Mouse (Mus musculus) heart, embryonic 10.5 days (tissue): ENCODE measurements at regions not wholly inside any gene's neighbourhood (a gene's known extent, or its start where the extent isn't known, plus 50 kb on each side); places are given as distances from the start of the nearest gene placed in this dataset.

Experiments used
- DNase-seq: peaks from one replicate; pipeline ENCODE4 v3.0.0-alpha.2; 2017; ENCODE audit warnings: low spot score
- H3K27ac ChIP-seq: fragments of 300-500 bp; sonication (generic); 2 replicates; pipeline ENCODE4 v1.5.1; 2016; ENCODE audit warnings: mild to moderate bottlenecking
- H3K27me3 ChIP-seq: fragments of 300-500 bp; sonication (generic); 2 replicates; pipeline ENCODE4 v1.6.1; 2016; ENCODE audit warnings: mild to moderate bottlenecking; ENCODE audit not compliant: poor library complexity, insufficient read depth, severe bottlenecking
- H3K36me3 ChIP-seq: fragments of 300-500 bp; sonication (generic); 2 replicates; pipeline ENCODE4 v1.6.1; 2016; ENCODE audit warnings: mild to moderate bottlenecking, moderate library complexity
- H3K4me1 ChIP-seq: fragments of 300-500 bp; sonication (generic); 2 replicates; pipeline ENCODE4 v1.6.1; 2016; ENCODE audit warnings: mild to moderate bottlenecking
- H3K4me3 ChIP-seq: fragments of 300-500 bp; sonication (generic); 2 replicates; pipeline ENCODE4 v1.5.1; 2016; ENCODE audit warnings: mild to moderate bottlenecking, moderate library complexity
- H3K9me3 ChIP-seq: fragments of 300-500 bp; sonication (generic); 2 replicates; pipeline ENCODE4 v1.6.1; 2016; ENCODE audit warnings: mild to moderate bottlenecking, moderate library complexity
- WGBS: fragments of 180-500 bp; shearing (Covaris S2); methylation state at CpG from one replicate; pipeline ENCODE4 v1.1.7; 2016; 5-methylcytosine and 5-hydroxymethylcytosine counted together

DNA sequence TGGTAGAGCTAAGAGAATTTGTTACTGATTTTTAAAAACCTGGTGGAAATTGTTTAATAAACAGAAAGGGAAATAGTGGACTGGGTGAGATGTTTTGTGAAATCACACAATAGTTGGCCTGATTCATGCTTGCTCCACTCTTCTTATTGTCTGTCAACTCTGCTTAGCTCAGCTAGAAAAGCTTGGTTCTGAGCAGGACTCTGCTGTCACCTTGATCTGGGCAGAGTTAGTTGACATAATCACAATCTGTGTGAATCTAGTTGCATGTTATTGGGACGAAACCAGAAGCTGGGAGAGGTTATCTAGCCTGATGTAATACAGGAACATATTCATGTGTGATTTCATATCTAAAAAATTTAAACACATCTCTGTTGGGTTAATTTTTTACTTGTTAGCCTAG, 456.8 kb downstream of the D3Ertd751e start:
- Histone ChIP-seq H3K9me3 (no peaks in the 10 kb centered on the region), H3K4me1 (no peaks in the 10 kb centered on the region), H3K27ac (no peak overlapping the region), H3K36me3 (no peaks in the 10 kb centered on the region), H3K27me3 (no peaks in the 10 kb centered on the region), H3K4me3 (no peak overlapping the region)
- no peak for DNase-seq
- 56% methylated on average over 1 of the region's 1 CpGs for WGBS

DNA sequence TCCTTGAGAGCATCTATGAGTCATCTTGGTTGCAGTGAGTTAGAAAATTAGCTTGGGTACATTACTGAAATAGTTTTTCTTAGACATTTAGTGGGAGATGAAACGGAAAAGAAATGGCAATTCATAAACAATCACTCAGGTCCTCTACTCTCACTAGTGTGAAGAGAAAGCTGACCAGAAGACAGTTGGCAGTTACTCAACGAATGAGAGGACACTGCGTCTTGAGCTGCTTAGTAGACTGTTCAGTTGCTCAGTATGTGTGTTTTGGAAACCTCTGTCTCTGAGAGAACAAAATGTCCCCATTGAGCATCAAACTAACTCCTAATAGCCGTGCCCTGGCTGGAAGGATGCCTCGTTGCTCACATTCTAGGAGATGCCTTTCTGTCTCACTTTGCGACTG, 459.0 kb downstream of the D3Ertd751e start:
- Histone ChIP-seq H3K4me1 (no peaks in the 10 kb centered on the region), H3K27me3 (no peaks in the 10 kb centered on the region), H3K27ac (no peak overlapping the region), H3K9me3 (no peaks in the 10 kb centered on the region), H3K4me3 (no peak overlapping the region), H3K36me3 (no peaks in the 10 kb centered on the region)
- 84% methylated on average over 6 of the region's 6 CpGs for WGBS
- DNase-seq, result no peak

DNA sequence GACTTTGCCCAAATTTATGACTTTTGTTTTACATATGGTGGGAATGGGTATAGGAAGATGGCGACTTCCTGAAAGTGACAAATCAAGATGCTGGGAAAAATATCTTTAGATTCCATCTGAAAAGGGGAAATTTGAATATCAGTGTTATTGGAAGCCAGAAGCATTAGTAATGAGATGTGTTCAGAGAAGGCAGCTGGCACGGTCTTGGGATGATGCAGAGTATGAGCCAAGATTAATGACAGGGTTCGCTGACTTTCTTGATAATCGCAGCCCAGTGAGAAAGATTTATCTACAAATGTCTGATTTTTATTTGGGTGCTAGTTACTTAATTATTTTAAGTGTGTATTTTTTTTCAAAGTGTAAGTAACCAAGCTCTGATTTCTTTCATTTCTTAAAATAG, 463.2 kb downstream of the D3Ertd751e start:
- no peaks in the 10 kb centered on the region for H3K36me3 ChIP-seq
- no peak for DNase-seq
- 90% methylated on average over 4 of the region's 4 CpGs for WGBS
- H3K27ac ChIP-seq, result no peak overlapping the region
- H3K27me3 ChIP-seq, result no peaks in the 10 kb centered on the region
- no peaks in the 10 kb centered on the region for H3K9me3 ChIP-seq
- H3K4me1 ChIP-seq, result no peaks in the 10 kb centered on the region
- no peak overlapping the region for H3K4me3 ChIP-seq

DNA sequence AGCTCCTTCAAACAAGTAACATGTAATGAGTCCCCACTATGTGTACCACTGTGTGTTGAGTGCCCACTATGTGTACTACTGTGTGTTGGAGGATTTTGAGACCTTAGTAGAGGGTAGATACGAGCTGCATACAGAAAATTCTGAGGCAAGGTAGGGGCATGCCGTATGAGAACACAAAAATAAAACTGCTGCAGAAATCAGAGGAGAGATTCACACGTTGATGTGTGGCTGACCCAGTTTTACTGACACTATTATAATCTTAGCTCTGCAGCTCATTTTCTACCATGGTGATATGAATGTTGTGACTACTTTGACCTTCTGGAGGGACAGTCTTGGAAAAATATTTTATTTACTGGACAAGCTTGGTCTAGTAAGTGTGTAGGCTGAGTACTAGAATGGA, 469.0 kb downstream of the D3Ertd751e start:
- Histone ChIP-seq H3K9me3 (no peaks in the 10 kb centered on the region), H3K27ac (no peak overlapping the region), H3K36me3 (no peaks in the 10 kb centered on the region), H3K27me3 (no peaks in the 10 kb centered on the region), H3K4me1 (no peaks in the 10 kb centered on the region), H3K4me3 (no peak overlapping the region)
- DNase-seq, result no peak
- 78% methylated on average over 3 of the region's 3 CpGs for WGBS

DNA sequence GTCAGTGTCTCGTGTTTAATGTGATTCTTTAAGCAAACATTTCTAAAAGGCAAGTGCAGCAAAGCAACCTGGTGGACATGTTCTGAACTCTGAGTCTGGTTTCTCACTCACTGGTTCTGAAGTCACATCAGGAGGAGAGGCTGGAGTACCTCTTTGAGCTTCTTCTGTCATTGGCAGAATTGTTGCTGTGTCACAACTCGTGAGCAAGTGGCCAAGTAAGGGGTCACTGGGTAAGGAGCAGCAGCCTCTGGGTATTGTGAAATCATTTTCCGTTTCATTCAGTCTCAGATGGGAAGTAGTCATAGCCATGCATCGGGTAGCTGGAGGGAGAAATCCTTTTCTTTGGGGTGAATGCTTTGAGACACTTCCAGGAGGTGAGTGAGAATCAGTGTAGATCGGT, 470.0 kb downstream of the D3Ertd751e start:
- Histone ChIP-seq H3K4me1 (no peaks in the 10 kb centered on the region), H3K27ac (no peak overlapping the region), H3K36me3 (no peaks in the 10 kb centered on the region), H3K27me3 (no peaks in the 10 kb centered on the region), H3K9me3 (no peaks in the 10 kb centered on the region), H3K4me3 (no peak overlapping the region)
- WGBS, result 79% methylated on average over 5 of the region's 5 CpGs
- DNase-seq, result no peak

DNA sequence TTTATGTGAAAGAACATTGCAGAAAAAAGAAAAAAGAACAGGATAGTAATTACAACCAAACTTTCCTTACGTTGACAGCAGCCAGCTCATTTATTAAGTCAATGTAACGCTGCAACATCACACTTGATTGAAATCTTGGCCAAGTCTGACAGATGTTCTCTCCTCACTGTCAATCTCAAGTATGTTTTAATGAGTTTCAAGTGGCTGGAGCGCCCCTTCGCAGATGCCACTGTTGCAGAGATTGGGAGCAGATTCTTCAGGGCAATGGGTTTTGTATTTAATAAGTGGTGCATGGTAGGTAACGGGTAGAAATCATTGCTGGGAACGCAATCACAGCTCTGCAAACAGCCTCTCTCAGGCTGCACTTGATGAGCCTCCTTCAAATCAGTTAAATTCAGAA, 470.8 kb downstream of the D3Ertd751e start:
- 70% methylated on average over 6 of the region's 6 CpGs for WGBS
- H3K36me3 ChIP-seq, result no peaks in the 10 kb centered on the region
- H3K27ac ChIP-seq, result no peak overlapping the region
- H3K4me1 ChIP-seq, result no peaks in the 10 kb centered on the region
- no peak overlapping the region for H3K4me3 ChIP-seq
- H3K27me3 ChIP-seq, result no peaks in the 10 kb centered on the region
- DNase-seq, result no peak
- H3K9me3 ChIP-seq, result no peaks in the 10 kb centered on the region

DNA sequence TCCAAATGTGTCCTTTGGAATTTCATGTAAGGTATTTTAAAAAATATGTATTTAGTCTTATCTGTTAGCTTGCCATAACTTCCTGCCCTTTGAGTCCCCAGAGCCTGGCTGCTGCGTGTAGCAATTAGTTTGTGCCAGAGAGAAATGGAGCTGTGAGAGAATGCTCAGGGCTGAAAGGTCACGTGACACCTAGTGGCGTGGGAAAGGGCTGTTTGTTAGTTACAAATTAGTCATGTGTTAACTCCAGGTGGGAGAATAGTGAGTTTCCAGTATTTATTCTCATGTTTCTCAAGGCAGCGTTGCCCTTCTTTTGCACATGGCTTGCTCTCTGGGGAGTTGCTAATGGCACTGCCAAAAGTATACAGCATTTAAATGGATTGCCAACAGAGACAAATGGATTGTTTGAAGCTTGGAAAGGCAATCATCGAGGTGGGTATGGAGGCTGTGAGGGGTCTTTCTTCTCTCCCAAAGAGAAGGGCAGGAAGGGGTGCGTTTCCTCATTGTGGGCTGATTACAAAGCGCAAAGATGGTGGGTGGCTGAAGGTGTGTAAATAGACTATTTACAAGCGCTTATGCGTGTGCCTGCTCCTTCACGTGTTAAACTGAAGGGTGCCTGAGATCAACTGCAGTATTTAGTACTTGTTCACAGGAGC, 472.3 kb downstream of the D3Ertd751e start:
- Histone ChIP-seq H3K9me3 (no peaks in the 10 kb centered on the region), H3K27ac (no peak overlapping the region), H3K27me3 (no peaks in the 10 kb centered on the region), H3K36me3 (no peaks in the 10 kb centered on the region), H3K4me1 (no peaks in the 10 kb centered on the region), H3K4me3 (no peak overlapping the region)
- no peak for DNase-seq
- WGBS, result 62% methylated on average over 10 of the region's 10 CpGs

DNA sequence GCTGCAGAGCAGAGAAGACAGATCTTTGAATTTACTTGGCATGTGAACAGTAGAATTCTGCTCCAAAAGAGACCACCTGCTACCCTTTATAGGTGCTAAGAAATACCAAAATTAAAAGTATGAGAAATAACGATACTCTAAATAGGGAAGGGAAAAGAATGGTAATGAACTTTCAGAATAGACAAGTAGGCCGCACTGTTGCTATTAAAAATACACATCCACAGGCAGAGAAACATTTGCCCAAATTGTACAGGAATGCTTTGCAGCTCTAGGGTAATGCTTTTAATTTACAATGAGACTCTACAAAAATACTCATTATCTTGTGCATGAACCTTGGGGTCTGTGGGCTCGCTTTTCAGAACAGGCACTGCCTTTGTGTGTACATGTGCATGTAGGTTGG, 476.3 kb downstream of the D3Ertd751e start:
- no peaks in the 10 kb centered on the region for H3K36me3 ChIP-seq
- H3K9me3 ChIP-seq, result no peaks in the 10 kb centered on the region
- WGBS, result 82% methylated on average over 3 of the region's 3 CpGs
- H3K27ac ChIP-seq, result no peak overlapping the region
- DNase-seq, result no peak
- H3K4me1 ChIP-seq, result no peaks in the 10 kb centered on the region
- H3K27me3 ChIP-seq, result no peaks in the 10 kb centered on the region
- H3K4me3 ChIP-seq, result no peak overlapping the region

DNA sequence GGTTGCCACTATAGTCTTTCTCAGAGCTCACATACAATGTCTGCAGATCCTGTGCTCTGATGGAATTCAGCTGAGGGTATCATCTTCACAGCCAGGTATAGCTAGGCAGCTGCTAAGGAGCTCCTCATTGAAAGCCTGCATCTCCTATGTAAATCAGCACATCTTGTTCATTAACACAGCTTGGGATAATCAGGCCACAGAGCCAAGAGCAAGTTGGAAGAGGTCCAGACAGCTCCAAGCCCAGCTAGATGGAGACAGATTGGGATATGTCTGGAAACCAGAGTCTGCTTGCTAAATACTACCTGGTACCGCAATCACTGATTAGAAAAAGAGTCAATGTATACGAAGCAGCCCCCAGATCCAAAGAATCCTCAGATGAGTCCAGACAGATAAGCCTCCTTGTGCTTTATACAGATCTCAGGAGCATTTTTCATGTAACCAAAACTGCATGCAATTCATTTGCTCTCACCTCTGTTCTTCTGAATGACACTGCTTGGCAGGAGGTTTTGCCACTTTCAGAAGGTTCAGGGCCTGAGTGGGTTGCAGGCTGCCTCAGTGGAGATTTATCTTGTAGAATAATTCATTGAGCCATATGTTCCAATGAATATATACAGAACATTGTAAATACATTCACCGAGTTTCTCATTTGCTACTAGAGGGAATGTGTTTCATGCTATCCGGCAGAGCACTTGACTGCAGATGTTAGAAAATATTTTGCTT, 485.4 kb downstream of the D3Ertd751e start:
- Histone ChIP-seq H3K36me3 (no peaks in the 10 kb centered on the region), H3K27me3 (no peaks in the 10 kb centered on the region), H3K9me3 (no peaks in the 10 kb centered on the region), H3K27ac (no peak overlapping the region), H3K4me3 (no peak overlapping the region), H3K4me1 (no peaks in the 10 kb centered on the region)
- 94% methylated on average over 4 of the region's 4 CpGs for WGBS
- no peak for DNase-seq

DNA sequence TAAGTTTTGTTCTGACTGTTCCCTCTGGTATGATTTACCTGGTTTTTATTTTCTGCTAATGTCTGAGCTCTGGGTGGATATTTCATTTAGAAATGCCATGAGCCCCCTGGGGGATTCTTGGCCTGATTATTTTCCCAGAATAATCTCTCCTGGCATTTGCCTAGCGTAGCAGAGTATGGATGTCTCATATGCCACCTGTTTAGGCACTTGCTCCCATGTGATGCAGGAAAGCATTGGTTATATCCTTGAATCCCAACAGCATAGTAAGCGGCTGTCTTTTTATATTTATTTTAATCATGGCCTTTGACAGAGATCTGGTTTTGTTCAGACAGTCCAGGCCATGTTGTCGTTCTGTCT, 486.0 kb downstream of the D3Ertd751e start:
- 81% methylated on average over 3 of the region's 3 CpGs for WGBS
- no peak overlapping the region for H3K4me3 ChIP-seq
- no peaks in the 10 kb centered on the region for H3K9me3 ChIP-seq
- H3K27me3 ChIP-seq, result no peaks in the 10 kb centered on the region
- H3K36me3 ChIP-seq, result no peaks in the 10 kb centered on the region
- no peak for DNase-seq
- H3K4me1 ChIP-seq, result no peaks in the 10 kb centered on the region
- H3K27ac ChIP-seq, result no peak overlapping the region

DNA sequence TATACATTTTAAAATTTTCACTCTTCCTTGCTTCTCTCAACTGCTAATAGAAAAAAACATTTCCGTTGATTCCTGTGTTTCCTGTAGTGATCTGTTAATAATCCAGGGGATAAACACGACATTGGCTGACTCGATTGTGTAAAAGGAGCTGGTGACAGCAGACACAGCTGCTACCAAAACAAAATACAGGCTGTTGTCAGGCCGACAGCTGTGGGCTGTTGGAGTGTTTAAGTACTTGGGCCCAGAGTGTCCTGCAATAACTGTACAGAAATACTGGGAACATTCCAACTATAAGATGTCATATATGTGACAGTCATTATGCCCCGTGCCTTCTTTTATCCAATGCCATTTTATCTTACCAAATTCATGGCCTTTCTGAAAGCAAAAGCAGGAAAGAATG, 489.9 kb downstream of the D3Ertd751e start:
- H3K4me1 ChIP-seq, result no peaks in the 10 kb centered on the region
- H3K27me3 ChIP-seq, result no peaks in the 10 kb centered on the region
- no peak overlapping the region for H3K27ac ChIP-seq
- H3K36me3 ChIP-seq, result no peaks in the 10 kb centered on the region
- H3K9me3 ChIP-seq, result no peaks in the 10 kb centered on the region
- WGBS, result 80% methylated on average over 5 of the region's 5 CpGs
- no peak for DNase-seq
- no peak overlapping the region for H3K4me3 ChIP-seq

DNA sequence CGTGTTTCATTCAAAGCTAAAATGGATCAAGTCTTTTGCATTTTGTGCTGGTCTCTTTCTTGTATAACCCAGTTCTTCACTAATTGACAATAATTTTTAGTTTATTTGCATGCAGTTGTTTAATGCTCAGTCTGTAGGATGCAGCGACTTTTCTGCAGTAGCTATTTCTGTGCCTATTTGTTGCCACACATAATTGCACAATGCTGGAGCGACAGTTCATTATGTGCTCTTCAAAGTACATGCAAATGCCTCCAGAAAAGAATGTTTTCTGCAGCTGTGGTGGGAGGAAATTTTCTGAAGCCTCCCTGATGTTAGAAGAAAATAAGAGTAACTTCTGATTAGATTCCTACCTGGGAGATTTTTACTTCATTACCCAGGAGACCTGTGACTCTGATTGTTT, 491.3 kb downstream of the D3Ertd751e start:
- 78% methylated on average over 3 of the region's 3 CpGs for WGBS
- Histone ChIP-seq H3K27me3 (no peaks in the 10 kb centered on the region), H3K9me3 (no peaks in the 10 kb centered on the region), H3K36me3 (no peaks in the 10 kb centered on the region), H3K4me1 (no peaks in the 10 kb centered on the region), H3K27ac (no peak overlapping the region), H3K4me3 (no peak overlapping the region)
- DNase-seq, result no peak

DNA sequence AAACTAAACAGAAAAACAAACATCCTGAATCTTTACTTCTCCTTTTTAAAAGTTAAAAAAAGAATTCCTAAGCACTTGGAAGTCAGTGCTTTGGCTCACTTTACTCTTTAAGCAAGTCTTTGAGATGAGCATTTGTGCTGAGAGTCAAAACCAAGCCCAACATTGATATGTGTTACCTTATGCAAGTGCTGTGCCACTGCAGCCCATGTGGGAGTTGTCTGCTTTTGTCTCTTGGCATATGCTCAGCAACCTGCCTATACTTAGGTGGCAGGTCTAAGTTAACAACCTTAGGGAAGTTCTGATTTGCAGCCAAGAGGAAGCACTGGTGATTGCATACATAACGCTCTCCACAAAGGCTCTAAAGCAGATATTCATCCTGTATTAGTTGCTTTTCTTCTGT, 493.1 kb downstream of the D3Ertd751e start:
- H3K9me3 ChIP-seq, result no peaks in the 10 kb centered on the region
- no peaks in the 10 kb centered on the region for H3K27me3 ChIP-seq
- H3K4me3 ChIP-seq, result no peak overlapping the region
- no peaks in the 10 kb centered on the region for H3K36me3 ChIP-seq
- no peak for DNase-seq
- H3K27ac ChIP-seq, result no peak overlapping the region
- H3K4me1 ChIP-seq, result no peaks in the 10 kb centered on the region
- WGBS, result 74% methylated on average over 1 of the region's 1 CpGs
